Mouse (Mus musculus): ENCODE measurements around the gene 4930402H24Rik.
"Not testable (repeated sequence)": the region's sequence is repeated elsewhere in the genome, so short reads cannot be mapped to it uniquely, and the experiment has no call there.

4930402H24Rik gene

DNA sequence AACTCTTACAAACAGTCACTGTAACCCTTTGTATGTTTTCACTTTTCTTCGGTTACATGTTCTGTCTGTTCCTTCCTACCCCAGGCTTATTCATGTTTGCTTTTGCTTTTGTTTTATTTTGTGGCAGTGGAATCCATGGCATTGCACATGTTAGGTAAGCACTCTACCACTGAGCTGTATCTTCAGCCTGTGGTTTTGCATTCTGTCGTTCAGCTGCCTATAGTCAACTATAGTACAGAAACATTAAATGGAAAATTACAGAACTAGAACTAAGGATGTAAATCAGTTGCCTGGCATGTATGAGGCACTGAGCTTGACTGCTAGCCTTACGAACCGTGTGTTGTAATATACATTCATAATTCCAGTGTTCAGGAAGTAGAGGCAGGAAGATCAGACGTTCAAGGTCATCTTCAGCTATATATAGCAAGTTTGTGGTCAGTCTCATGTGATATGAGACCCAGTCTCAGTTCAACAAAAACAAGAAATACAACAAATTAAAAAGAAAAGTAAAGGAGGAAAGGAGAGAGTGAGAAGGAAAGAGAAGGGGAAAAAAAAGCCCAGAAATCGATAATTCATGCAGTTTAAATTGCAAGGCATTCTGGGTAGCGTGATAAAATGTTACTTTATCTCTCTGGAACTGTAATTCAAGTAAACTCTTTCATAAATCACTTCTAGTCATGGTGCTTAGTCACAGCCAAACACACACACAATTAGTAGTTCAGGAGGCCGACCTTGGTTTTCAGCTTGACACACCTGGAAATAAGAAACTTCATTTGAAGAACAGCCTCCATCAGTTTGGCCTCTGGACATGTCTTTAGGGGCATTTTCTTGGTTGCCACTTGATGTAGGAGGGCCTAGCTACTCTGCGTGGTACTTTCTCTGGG lies 54.6 kb downstream of the 4930402H24Rik start:
- no peak for DNase-seq

DNA sequence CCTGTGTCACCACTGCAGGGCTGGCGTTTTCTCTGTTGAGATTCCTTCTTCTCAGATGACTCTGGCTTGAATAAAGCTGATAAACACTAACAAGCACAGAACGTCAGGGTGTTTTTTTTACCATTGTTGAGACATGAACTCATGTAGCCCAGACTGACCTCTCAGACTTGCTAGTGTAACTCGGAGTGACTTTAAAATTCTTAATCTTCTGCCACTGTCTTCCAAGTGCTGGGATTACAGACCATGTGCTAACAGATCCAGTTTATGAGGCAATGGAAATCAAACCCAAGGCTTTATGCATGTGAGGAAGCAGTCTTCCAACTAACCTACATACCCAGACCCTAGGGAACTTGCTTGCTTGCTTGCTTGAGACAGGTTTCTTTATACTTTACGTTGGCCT lies 56.5 kb downstream of the 4930402H24Rik start:
- DNase-seq, result no peak

DNA sequence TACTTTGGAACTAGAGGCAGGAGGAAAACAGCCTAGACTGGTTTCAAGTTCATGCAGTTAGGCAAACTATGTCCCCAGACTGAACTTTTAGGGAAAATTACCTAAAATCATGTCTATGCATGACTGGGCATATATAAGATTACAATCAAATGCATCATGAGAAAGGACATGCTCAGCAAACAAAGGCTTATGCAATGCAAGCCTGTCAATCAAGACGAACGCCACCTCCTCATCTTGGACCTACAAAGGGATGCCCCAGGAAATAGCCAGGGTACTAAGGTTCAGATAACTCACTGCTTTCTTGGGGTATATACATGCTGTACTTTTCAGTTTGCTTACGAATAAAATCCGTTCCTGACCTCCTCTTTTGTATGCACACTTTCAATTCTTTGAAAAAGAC lies 57.9 kb downstream of the 4930402H24Rik start:
- DNase-seq, result no peak

DNA sequence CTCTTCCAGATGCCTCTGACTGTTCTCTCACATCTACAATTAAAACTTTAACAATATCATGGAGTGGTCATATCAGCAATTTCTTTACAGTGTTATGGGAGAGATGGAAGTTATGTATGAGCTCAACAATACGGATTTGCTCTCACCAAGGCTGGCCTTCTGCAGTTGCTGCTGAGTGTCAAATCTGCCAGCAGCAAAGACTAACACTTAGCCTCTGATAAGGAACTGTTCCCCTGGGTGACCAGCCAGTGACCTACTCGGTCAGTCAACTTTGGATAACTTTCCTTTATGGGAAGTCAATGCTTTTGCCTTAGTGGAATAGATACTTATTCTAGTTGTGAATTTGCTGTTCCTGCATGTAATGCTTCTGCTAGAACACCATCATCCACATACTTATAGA lies 62.6 kb downstream of the 4930402H24Rik start:
- no peak for DNase-seq

DNA sequence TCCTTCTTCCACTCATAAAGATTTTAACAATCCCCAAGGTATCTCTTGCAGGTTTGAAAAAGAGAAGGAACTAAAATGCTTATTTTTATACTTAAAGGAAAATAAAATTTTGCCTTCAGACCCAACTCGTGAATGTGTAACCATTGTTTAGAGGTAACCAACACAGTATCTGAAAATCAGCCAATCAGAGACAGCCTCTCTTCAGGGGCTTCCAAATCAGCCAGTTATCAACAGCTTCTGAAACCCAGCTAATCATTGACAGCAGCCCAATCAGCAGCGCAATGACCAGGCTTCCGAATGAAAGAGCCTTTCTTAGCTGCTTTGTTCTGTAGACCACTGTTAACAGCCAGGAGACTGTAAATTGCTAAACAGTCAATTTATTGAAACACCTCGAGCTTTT lies 65.4 kb downstream of the 4930402H24Rik start:
- DNase-seq, result peak; percentile 89 to 90

DNA sequence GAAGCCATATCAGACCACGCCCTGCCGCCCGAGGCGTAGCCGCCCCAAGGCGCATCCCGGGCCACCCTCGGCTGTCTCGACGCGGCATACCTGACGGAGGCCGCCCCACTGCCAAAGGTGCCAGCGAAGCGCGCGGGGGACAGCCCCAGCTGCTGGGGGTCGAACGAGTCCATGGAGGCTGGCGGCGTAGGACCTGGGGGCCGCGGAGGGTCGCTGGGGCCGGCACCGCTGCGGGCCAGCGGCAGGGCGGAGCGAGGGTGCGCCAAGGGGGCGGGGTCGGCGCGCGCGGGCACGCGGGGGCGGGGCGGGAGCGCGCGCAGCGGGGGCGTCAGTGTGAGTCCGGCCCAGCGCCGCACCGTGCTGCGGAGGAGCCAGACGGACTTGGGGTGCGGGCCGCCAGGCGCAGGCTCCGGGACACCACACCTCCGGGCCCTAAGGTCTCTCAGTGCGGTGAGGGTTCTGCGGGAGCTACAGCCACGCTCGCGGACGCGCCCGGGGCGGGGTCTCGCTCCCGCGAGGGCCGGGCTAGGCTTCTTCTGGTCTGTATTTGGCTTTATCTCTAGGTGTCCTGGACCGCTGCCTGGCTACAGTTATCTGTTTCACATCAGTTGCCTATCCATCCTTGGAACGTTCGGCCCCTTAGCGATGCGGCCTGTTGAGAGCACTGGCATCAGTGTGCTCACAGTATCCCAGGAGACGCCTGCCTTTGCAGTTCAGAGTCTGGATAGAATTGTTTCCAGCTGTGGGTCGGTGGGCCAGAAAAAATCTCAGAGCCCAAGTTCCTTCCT lies 66.1 kb downstream of the 4930402H24Rik start:
- DNase-seq, result peak; percentile 92 to 93

DNA sequence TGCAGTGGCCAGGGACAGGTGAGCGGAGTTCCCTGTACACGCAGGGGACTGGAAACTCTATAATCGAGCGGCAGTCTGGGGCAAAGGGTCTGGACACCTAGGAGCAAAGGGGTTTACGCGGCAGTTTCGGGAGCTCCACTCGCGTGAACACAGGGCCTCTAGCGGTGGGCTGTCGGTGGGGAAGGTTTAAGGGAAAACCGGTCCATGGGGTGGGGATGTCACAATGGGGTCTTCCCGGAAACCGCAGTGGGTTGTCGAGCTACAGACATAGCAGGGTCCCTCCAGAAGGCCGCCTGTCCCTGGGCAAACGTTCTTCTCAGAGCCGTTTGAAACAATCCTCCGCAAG lies 66.7 kb downstream of the 4930402H24Rik start:
- no peak for DNase-seq

DNA sequence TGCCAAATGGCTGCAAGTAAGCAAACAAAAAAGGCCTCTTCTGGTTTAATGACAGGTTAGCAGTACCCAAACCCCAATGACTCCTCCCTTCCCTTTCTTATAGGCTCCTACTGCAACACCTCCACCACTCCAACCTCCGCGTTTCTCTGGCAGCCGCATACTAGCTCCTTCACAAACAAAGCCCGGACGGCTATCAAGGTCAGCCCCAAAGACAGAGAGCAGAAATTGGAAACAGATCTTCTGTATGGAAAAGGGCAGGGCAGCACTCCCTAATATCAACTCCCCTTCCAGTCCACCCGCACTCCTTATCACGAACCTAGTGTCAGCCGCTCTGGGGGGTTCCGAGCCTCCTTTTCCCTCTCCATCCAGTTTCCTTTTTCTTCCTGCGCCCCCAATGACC lies 67.1 kb downstream of the 4930402H24Rik start:
- peak; percentile 52 to 68 for DNase-seq

DNA sequence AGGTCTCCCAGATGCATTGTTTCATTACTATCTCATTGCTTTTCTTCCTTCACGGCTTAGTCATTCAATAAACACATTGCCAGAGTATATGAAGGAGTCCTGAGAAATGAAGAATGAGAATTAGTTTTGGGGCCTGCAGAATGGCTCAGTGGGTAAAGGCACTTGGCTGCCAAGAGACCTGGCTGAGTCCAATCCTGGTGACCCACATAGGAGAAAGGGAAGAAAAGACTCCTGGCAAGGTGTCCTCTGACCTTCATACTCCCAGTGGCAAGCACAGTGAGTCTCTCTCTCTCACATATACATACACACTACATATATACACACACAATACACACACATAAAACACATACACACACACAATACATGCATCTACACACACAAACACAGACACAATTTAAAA lies 68.1 kb downstream of the 4930402H24Rik start:
- peak; percentile 28 to 41 for DNase-seq

DNA sequence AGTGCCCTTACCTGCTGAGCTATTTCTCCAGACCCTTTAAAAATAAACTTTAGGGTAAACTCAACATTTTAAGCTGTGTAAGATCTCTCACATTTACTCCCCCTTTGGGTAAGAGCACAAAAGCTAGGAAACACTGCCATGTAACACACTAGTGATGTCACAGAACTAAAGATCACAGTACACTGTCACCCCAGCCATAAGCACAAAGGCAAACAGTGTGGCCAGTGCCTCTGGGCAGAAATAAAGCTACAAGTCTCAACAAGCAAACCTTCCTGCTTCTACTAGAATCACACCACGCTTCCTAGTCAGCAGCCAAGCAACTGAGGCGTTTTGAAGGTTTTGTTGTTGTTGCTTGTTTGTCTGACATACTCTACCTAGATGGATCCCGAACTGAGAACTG lies 72.5 kb downstream of the 4930402H24Rik start:
- no peak for DNase-seq

DNA sequence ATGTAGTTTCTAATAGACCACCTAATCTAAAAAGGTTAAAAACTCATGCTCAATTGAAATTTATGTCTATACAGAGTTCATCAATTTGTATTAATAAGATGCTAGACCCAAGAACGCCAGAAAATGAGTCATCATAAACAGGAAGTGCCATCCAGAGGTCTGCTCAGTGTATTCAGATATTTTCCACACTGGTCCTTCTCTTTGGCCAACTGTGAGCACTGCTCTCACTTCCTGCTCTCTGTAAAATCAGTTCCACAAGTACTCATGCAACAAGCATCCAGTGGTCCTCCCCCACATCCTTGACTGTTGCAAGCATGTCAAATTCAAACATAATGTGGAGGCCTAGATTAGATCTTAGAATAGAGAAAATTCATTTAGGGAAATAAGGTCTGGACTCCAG lies 73.6 kb downstream of the 4930402H24Rik start:
- DNase-seq, result no peak

DNA sequence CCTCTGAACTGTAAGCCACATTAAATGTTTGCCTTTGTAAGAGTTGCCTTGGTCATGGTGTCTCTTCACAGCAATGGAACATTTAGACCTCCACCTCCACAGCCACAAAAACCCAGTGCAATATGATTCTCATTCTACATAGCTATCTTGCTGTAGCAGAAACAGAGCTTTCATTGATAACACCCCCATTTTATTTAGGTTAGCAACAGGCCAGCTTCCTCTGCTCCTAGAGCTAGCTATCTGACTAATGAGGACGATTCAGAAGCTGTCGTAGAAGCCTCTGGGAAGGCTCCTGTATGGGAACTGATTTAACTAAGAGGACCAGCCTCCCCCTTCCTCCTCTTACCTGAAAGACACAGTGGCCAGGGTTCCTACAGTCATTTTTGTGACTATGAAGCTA lies 74.2 kb downstream of the 4930402H24Rik start:
- DNase-seq, result no peak

DNA sequence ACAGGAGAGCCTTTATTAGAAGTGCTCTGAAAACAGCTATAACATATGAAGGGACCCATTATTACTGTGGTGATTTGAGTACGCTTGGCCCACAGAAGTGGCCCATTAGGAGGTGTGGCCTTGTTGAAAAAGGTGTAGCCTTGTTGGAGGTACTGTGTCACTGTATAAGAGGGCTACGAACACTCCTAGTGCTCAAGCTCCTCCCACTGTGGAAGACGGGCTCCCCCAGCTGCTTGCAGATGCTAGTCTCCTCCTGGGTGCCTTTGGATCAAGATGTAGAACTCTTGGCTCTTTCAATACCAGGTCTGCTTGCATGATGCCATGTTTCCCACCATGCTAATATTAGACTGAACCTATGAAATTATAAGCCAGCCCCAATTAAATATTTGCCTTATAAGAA lies 76.0 kb downstream of the 4930402H24Rik start:
- peak in 1 of 2 experiments; percentile 18 for DNase-seq

DNA sequence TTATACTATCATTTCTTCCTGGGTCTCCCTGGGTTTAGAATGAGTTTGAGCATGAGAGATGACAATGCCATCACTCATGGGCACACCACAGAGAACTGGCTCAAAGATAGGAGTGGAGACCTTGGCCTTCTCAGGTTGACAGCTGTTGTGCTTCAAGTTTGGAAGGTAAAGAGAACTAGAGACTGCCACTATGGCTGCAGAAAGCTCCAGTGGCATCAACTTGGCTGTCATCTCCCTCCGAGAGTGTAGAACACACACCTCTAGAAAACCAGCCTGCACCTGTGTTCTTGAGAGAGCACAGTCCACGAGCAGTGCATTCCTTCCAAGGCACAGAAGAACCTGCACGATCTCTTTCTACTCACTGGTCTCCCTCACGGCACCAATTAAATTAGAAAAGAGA lies 76.7 kb downstream of the 4930402H24Rik start:
- no peak for DNase-seq

DNA sequence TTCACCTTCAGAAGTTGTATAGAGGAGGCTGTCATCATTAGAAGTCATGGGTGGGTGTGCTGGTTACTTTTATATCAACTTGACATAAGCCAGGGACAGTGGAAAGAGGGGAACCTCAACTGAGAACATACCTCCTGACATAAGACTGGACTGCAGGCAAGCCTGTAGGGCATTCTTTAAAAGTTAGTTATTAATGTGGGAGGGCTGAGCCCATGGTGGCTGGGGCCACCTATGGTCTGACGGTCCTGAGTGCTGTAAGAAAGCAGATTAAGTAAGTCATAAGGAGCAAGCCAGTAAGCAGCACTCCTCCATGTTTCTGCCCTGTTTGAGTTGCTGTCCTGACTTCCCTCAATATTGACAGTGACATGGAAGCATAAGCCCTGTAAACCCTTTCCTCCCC lies 77.5 kb downstream of the 4930402H24Rik start:
- no peak for DNase-seq

DNA sequence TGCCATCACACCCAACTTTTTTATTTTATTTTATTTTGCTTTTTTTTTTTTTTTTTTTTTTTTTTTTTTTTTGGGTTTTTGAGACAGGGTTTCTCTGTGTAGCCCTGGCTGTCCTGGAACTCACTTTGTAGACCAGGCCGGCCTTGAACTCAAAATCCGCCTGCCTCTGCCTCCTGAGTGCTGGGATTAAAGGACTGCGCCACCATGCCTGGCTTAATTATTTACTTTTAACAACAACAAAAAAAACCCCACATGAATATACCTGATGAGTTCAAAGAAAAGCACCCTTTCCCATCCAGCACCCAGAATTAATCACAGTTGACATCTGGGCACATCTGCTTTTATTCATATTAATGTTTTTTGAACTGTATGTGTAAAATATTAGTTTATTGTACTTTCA lies 78.1 kb downstream of the 4930402H24Rik start:
- DNase-seq, result not testable (repeated sequence)

DNA sequence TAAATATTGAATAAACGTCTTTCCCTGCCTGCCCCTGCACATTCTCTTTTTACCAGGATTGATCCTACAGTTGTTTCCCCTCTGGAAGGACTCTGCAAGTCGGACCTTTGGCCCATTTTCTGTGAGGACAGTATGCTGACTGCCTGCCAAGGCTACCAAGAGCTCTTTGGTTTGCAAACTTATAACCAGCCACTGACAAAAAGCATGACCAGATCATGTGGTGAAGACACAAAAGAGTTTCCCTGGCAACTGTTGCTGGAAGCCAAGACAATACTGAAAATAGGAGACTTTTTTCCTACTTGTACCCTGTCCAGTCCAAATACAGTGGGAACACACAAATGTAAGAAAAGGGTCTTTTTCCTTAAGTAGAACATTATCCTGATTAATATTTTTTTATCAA lies 78.8 kb downstream of the 4930402H24Rik start:
- DNase-seq, result peak; percentile 29 to 49

DNA sequence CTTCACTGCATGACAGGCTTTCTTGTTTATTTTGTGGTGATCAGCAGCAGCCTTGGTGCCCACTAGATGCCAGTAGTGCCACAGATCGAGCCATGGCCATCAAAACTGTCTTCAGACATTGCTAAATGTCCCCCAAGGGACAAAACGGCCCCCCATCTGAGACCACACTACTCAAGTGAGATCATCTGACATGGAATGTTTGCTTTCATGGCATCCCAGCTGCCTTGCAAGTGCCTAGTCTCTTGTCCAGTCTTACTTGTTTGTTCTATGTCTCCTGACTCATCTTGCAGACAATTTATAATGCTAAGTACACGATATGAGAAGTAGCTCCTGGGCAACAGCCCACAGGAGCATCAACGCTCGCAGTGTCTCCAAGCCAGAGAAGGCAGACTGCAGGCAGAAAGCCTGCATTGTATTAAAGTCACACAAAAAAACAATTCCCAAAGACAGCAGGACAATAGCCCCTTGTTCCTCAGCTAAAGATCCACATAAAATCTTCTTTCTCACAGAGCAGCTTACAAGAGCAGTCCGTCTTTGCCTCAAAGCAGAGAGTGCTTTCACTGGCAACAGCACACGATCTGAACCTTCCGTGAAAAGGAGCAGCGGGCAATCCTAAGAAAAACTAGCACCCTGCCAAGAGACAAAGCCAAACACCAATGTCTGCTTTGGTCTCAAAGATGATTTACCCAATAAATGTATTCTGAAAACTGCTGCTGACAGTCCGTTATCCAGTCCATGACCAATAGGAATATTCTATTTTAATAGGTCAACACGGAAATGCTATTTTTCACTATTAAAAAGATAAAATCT lies 87.2 kb downstream of the 4930402H24Rik start:
- peak; percentile 58 to 62 for DNase-seq

DNA sequence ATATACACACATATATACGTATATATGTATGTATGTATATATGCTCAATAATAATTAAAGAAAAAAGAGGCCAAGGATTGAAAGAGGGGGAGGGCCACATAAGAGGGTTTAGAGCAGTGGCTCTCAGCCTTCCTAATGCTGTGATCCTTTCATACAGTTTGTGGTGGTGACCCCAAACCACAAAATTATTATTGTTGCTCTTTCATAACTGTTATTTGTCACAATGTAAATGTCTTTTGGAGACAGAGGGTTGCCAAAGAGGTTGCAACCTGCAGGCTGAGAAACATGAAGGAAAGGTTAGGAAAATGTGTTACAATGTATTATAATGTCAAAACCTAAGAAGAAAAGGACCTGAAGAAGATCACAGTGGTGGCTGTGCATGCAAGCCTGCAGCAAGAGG lies 88.3 kb downstream of the 4930402H24Rik start:
- DNase-seq, result no peak

DNA sequence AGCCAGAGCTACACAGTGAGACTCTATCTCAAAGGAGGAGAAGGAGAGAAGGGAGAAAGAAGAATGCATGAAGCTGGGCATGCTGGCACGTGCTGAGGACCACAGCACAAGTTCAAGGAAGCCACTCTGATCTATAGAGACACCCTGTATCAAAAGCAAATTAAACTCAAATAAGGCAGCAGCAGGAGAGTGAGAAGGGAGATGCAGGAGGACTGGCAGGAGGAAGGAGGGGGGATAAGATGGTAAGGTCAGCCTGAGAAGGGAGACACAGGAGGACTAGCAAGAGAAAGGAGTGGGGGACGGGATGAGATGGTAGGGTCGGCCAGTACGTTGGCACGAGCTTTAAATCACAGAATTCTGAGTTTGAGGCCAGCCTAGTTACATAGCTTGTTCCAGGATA lies 90.0 kb downstream of the 4930402H24Rik start:
- no peak for DNase-seq

DNA sequence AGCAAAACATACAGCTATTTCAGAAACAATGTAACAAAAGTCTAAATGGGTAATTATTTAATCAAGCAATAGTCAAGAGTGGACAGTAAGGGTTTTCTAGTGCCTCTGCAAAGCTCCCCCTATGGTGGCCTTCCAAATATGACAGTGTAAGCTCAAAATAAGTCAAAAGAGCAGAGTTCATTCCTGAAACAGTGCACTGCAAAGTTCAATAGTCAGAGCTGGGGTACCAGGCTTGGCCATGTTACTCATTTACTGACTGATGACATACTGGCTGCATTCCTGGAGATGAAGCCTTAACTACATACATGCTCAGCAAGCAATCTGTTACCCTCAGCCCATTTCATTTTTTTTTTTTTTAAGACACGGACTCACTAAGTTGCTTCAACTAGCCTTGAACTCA lies 91.7 kb downstream of the 4930402H24Rik start:
- DNase-seq, result no peak

DNA sequence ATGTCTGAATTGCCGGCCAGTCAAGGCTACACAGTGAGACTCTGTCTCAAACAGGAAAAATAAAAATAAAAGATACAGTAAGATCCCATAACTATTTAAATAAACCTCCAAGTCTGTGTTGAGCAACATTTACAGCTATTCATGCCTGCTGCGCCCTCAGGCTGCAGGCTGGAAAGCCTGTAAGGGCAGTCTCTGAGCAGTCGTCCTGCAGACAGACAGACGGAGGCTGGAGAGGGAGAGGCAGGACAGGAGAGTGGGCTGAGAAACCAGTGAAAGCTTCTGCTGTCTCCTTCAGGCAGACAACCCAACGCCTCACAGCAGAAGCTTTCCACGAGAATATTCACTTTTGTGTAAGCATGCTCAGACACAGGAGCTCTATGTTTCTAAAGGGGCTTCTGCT lies 92.5 kb downstream of the 4930402H24Rik start:
- DNase-seq, result no peak

DNA sequence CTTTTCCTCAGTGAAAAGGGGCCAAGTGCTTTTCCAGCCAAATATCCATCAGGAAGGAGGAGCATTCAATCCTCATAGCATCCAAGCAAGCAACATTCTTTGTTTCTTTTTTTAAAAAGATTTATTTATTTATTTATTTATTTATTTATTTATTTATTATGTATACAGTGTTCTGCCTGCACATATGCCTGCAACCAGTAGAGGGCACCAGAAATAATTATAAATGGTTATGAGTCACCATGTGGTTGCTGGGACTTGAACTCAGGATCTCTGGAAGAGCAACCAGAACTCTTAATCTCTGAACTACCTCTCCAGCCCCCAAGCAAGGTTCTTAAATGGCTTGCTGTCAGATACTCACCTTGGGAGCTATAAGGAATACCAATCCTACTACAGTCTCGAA lies 93.7 kb downstream of the 4930402H24Rik start:
- peak in 1 of 2 experiments; percentile 17 for DNase-seq

Measured in cerebellum, postnatal 10 days (tissue).